Mouse (Mus musculus) lung, postnatal 0 days (tissue): ENCODE measurements around the gene Specc1. TPM values are rescaled to one million over a fixed set of nuclear protein-coding genes. Genes with fewer than 3 reads are reported as not detected.

Experiments
- ATAC-seq: fragments of 200-750 bp; cut with Nextera tagmentation; 2 replicates; pipeline ENCODE4 v1.8.0; 2017; ENCODE audit warnings: moderate library complexity
- DNase-seq: peaks from one replicate; pipeline ENCODE4 v3.0.0-alpha.2; 2016; ENCODE audit warnings: low spot score
- H3K27ac ChIP-seq: fragments of 300-500 bp; sonication (generic); 2 replicates; pipeline ENCODE4 v1.5.1; 2014; ENCODE audit warnings: antibody characterized with exemption, mild to moderate bottlenecking, low read length, mixed read lengths
- H3K27me3 ChIP-seq: fragments of 300-500 bp; sonication (generic); replicated peaks from 2 replicates; pipeline ENCODE4 v1.6.1; 2014; ENCODE audit warnings: low read length, mixed read lengths; ENCODE audit not compliant: insufficient read depth
- H3K36me3 ChIP-seq: fragments of 300-500 bp; sonication (generic); 2 replicates; pipeline ENCODE4 v1.6.1; 2014; ENCODE audit warnings: low read length, mixed read lengths; ENCODE audit not compliant: insufficient read depth
- H3K4me1 ChIP-seq: fragments of 300-500 bp; sonication (generic); 2 replicates; pipeline ENCODE4 v1.6.1; 2014; ENCODE audit warnings: antibody characterized with exemption, low read depth, low read length, mixed read lengths; ENCODE audit not compliant: insufficient read depth
- H3K4me2 ChIP-seq: fragments of 300-500 bp; sonication (generic); replicated peaks from 2 replicates; pipeline ENCODE4 v1.6.1; 2014; ENCODE audit warnings: low read depth, mild to moderate bottlenecking, low read length, moderate library complexity, mixed read lengths
- H3K4me3 ChIP-seq: fragments of 300-500 bp; sonication (generic); 2 replicates; pipeline ENCODE4 v1.5.1; 2014; ENCODE audit warnings: low read depth, low read length
- H3K9ac ChIP-seq: fragments of 300-500 bp; sonication (generic); replicated peaks from 2 replicates; pipeline ENCODE4 v1.6.1; 2014; ENCODE audit warnings: low read depth, mild to moderate bottlenecking
- H3K9me3 ChIP-seq: fragments of 300-500 bp; sonication (generic); 2 replicates; pipeline ENCODE4 v1.6.1; 2016; ENCODE audit warnings: low read length, mixed read lengths
- CTCF ChIP-seq: IDR thresholded peaks from 2 replicates; pipeline ENCODE4 v1.5.1; 2016; ENCODE audit warnings: antibody characterized with exemption, mild to moderate bottlenecking
- EP300 ChIP-seq: IDR thresholded peaks from 2 replicates; pipeline ENCODE4 v1.6.1; 2016; ENCODE audit warnings: antibody characterized with exemption, mild to moderate bottlenecking, control low read depth
- WGBS: fragments of 180-500 bp; shearing (Covaris S2); extraction: QIAGEN DNeasy Blood & Tissue Kit; methylation state at CpG from one replicate; pipeline ENCODE4 v1.1.7; 2014; 5-methylcytosine and 5-hydroxymethylcytosine counted together
- polyA plus RNA-seq: library from polyadenylated mRNA; unstranded; fragments of >200 nt; fragmentation: Nextera tagmentation; extraction: Ambion mirVana; gene quantifications from 2 replicates; pipeline ENCODE4 v1.2.1, GENCODE M21; 2015

The Specc1 gene
- polyA plus RNA-seq, 1 experiment from 2014 or later, result 14.7 TPM

DNA sequence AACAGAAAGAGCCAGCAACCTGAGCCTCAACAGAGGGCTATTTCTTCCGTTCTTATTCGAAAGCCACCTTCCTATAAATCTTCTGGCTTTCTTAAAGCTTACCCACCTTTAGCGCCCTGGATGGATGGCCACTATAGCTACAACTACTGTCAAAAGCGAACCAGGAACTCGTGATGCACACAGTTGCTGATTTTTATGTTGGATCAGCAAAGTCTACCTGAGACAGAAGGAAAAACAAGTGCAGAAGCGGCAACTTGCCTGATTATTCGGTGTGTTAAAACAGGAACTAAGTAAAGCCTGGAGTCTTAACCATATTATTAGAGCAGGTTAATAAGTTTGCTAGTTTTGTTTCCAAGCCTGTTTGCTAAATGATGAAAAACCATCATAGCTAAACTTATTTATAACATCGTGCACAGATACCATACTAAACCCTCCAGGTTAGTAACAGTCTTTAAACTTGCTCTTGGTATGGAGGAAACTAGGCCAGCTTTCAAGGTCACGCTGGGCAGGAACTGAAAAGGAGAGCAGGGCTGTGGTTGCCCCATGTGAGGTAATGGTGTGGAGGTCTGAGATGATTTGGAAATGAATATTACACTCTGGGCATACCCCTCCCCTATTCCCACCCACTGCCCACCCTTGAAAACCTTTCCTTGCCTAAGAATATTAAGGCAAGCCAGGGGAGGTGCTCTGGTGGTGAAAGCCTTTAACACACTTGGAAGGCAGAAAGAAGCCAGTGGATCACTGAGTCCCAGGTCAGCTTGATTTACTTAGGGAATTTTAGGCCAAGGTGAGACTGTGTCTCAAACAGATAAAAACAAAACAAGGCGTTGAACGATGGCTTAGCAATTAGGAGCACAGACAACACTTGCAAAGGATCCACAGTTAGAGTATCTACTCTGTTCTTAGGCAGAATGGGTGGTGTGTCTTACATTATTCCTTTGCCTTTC lies 25.6 kb upstream of the Specc1 start:
- H3K9me3 ChIP-seq, result no peaks in the 10 kb centered on the region
- H3K27ac ChIP-seq, result peak overlapping the region; percentile 94
- H3K27me3 ChIP-seq, result no peaks in the 10 kb centered on the region
- 22% methylated on average over 11 of the region's 11 CpGs for WGBS
- H3K4me2 ChIP-seq, result peak overlapping the region; percentile 72
- no peak for DNase-seq
- peaks cover 9% of the 10 kb centered on the region; the same call in 1 of the 2 replicates for H3K4me1 ChIP-seq
- peak overlapping the region; percentile 98 for H3K4me3 ChIP-seq
- peak overlapping the region; percentile 59 for H3K9ac ChIP-seq
- no peak for TF ChIP-seq CTCF
- no peak for TF ChIP-seq EP300
- 0 out of 2 replicates have a peak, but pooled peaks have one; percentile 1 for ATAC-seq
- no peaks in the 10 kb centered on the region for H3K36me3 ChIP-seq

DNA sequence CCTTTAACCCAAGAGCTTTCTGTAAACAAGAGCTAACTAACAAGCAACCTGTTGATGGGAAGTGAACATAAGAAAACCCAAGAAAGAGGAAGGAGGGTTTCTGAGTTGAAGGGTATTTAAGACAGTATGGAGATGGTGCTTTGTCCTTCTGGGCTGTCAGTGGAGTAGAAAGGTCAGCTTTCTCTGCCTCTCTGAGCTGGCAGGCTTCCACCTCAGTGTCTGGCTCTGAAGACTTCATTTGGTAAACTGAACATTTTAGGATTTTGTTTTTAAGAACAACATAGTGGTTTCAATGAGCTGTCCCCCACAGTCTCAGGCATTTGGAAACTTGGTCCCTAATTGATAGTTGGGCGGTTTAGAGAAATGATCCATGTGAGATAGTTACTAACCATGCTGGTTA lies 18.8 kb upstream of the Specc1 start:
- DNase-seq (no peak), ATAC-seq (no peak)
- H3K9ac ChIP-seq, result no peak overlapping the region
- H3K36me3 ChIP-seq, result no peaks in the 10 kb centered on the region
- no peak overlapping the region for H3K4me2 ChIP-seq
- H3K4me1 ChIP-seq, result no peaks in the 10 kb centered on the region
- 71% methylated on average over 1 of the region's 1 CpGs for WGBS
- TF ChIP-seq EP300, result no peak
- no peak for TF ChIP-seq CTCF
- H3K4me3 ChIP-seq, result no peak overlapping the region
- no peaks in the 10 kb centered on the region for H3K9me3 ChIP-seq
- no peaks in the 10 kb centered on the region for H3K27me3 ChIP-seq
- H3K27ac ChIP-seq, result no peak overlapping the region

DNA sequence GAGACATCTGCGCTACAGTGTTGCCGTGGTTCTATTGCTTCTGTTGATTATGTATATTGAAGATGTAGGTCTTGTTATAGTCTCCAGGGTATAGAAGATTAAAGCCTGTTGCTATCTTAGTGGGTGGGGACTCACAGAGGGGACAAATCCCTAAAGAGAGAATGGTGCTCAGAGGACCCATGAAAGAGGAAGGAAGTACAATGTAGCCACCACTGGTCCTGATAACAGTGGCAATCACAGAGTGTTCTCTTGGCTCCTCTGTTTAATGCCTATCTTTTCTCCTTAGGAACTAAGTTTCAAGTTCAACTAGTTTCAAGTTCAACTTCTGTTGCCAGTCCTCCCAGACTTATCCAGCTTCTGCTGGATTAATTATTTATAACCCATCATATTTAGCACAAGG lies 13.7 kb upstream of the Specc1 start:
- Histone ChIP-seq H3K27ac (no peak overlapping the region), H3K9me3 (no peaks in the 10 kb centered on the region), H3K4me3 (no peak overlapping the region), H3K4me1 (no peaks in the 10 kb centered on the region), H3K36me3 (no peaks in the 10 kb centered on the region), H3K4me2 (no peak overlapping the region), H3K27me3 (no peaks in the 10 kb centered on the region), H3K9ac (no peak overlapping the region)
- DNase-seq, result no peak
- WGBS, result 80% methylated on average over 2 of the region's 2 CpGs
- no peak for ATAC-seq
- TF ChIP-seq CTCF (no peak), EP300 (no peak)

DNA sequence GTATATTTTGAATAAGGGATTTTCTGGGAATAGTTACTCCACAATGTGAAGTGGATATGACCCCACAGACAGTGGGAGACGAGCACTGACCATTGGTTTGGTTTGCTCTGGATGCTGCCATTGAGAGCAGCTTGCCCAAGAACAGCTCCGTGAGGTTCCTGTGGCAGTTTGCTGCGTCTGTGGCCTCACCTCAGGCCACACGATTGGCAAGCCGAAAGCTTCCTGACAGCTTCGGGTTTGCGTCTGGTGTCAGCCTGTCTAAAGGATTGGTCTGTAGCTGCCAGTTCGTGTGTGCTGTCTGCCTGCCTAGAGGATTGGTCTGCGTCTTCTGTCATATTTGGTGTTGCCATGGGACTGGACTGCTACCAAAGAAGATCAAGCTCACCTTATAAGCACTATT lies 12.1 kb upstream of the Specc1 start:
- no peak for ATAC-seq

DNA sequence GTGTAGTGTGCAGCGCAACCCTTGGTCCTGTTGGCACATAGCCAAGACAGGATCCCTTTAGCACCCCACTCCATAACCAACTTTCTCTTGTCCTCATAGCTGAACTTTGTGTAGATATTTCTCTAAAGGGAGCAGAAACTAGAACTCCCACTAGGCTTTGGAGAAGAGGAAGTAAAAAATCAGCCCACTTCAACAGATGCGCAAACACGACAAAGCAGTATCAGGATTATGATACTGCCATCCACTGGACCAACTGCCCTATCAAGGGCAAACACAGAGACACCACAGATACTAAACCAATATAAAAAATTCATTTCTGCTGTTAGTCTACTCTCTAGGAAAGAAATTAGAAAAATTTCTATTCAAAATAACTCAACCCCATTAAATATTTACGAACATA lies 10.0 kb upstream of the Specc1 start:
- Histone ChIP-seq H3K36me3 (no peaks in the 10 kb centered on the region), H3K4me3 (no peak overlapping the region), H3K9ac (no peak overlapping the region), H3K27me3 (no peaks in the 10 kb centered on the region), H3K4me1 (no peaks in the 10 kb centered on the region), H3K27ac (no peak overlapping the region), H3K9me3 (no peaks in the 10 kb centered on the region), H3K4me2 (no peak overlapping the region)
- ATAC-seq, result no peak
- no peak for TF ChIP-seq EP300
- TF ChIP-seq CTCF, result no peak
- 85% methylated on average over 4 of the region's 4 CpGs for WGBS
- DNase-seq, result no peak

More for the DNA sequence above, 12.1 kb upstream of the Specc1 start:
- H3K27me3 ChIP-seq, result no peaks in the 10 kb centered on the region
- TF ChIP-seq CTCF (no peak), EP300 (no peak)
- H3K4me2 ChIP-seq, result no peak overlapping the region
- no peak overlapping the region for H3K9ac ChIP-seq
- H3K27ac ChIP-seq, result no peak overlapping the region
- DNase-seq, result no peak
- no peaks in the 10 kb centered on the region for H3K9me3 ChIP-seq
- WGBS, result 80% methylated on average over 9 of the region's 9 CpGs
- H3K4me3 ChIP-seq, result no peak overlapping the region
- no peaks in the 10 kb centered on the region for H3K4me1 ChIP-seq
- H3K36me3 ChIP-seq, result no peaks in the 10 kb centered on the region

DNA sequence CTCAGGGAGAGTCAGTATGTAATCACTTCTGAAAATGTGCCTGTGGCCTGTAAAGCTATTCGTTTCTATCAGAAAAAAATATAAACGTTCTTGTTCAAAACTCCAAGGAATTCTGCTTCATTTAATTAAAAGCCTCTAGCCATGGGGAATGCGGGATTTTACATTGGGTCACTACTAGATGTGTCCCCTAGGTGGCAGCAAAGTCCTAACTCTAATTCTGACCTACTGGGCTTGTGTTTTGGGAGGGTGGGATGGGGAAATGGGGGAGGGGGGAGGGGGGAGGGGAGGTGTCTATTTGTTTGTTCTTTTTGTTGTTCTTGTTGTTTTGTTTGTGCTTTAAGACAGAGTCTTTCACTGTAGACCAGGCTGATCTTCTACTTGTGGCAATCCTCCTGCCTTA lies 7.2 kb upstream of the Specc1 start:
- DNase-seq (peak; percentile 58), ATAC-seq (no peak)
- Histone ChIP-seq H3K4me2 (no peak overlapping the region), H3K27me3 (no peaks in the 10 kb centered on the region), H3K9ac (no peak overlapping the region), H3K27ac (no peak overlapping the region), H3K4me3 (no peak overlapping the region), H3K4me1 (no peaks in the 10 kb centered on the region), H3K9me3 (no peaks in the 10 kb centered on the region), H3K36me3 (no peaks in the 10 kb centered on the region)
- 1% methylated on average over 3 of the region's 3 CpGs for WGBS
- TF ChIP-seq CTCF (peak; percentile 69), EP300 (no peak)
